Mouse (Mus musculus): Measurements from ENCODE around the gene Chst1. TPM values are rescaled to one million over a fixed set of nuclear protein-coding genes. Genes with fewer than 3 reads are reported as not detected.
A peak's percentile ranks its signal among the peaks of the same experiment; 100 is the strongest.

Gene Chst1
- total and polyA plus RNA-seq, 3 experiments, result not detected

DNA sequence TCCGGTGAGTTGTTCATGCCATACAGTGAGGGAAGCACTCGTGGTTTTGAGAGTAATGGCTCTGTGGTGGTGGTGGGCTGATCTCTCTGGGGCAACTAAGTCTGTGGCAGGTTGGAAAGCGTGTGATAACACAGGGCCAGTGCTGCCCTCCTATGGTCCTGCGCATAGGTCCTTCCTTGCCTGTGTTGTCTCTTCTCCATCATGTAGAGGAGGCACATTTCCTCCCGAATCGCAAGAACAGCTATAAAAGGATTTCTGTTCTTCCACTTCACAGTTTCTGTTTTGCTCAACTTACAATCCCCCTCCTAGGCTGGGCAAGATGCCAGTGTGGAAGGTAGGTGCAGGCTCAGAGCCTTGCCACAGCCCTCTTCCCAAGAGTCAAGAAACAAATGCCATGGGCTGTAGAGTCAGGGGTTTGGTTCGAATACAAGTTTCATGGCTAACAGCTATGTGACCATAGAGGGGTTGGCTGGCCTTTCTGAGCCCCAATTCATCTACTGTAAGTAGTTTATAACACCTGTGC lies 51.8 kb downstream of the Chst1 start:
- peaks cover 41% of the 10 kb centered on the region for H3K27me3 ChIP-seq (replicated peaks)
- dilution Hi-C loops (cut with MboI; ENCODE audit: extremely low pct_ligation_motif_present, extremely low pct_unique_long_range_greater_than_20kb, low sequenced_read_pairs), result no loop called here
- H3K36me3 ChIP-seq (replicated peaks in 1 of 2; ENCODE audit: control insufficient read depth in 1 of 2, insufficient read depth in 1 of 2, low read length in 1 of 2), result no peaks in the 10 kb centered on the region
- H3K79me2 ChIP-seq (replicated peaks; ENCODE audit: control insufficient read depth, extremely low read depth, insufficient read depth, poor library complexity, severe bottlenecking), result no peaks in the 10 kb centered on the region
- H3K9ac ChIP-seq (ENCODE audit: insufficient read depth, low read depth), result no peak overlapping the region
- H3K4me1 ChIP-seq (ENCODE audit: control insufficient read depth in 1 of 2, insufficient read depth in 2 of 2), result peaks cover 6 to 12% of the 10 kb centered on the region in 2 experiments
- no peaks in the 10 kb centered on the region for H3K9me3 ChIP-seq (replicated peaks; ENCODE audit: low read length)
- TF ChIP-seq ZKSCAN1 (IDR thresholded peaks at IDR 0.05; ENCODE audit: borderline replicate concordance, low read depth, low read length), result no peak
- no peak for TF ChIP-seq MAFK (IDR thresholded peaks at IDR 0.05; ENCODE audit: insufficient replicate concordance, low read length)
- no peak for TF ChIP-seq SIN3A (IDR thresholded peaks at IDR 0.05; ENCODE audit: low read length)
- no peak for TF ChIP-seq JUN (IDR thresholded peaks at IDR 0.05; ENCODE audit: insufficient read depth, low read depth, low read length)
- H3K4me2 ChIP-seq (ENCODE audit: insufficient read depth, low read depth, poor library complexity, severe bottlenecking), result no peak overlapping the region
- H3K4me3 ChIP-seq (replicated peaks in 1 of 3; ENCODE audit: low read depth in 2 of 3, low read length in 2 of 3, poor library complexity in 1 of 3), result no peak overlapping the region
- in situ Hi-C loops (cut with MboI; ENCODE audit: low pct_ligation_motif_present, low pct_unique_long_range_greater_than_20kb, low sequenced_read_pairs), result no loop called here
- no peak for DNase-seq (ENCODE audit: extremely low read depth)
- H3K27ac ChIP-seq (ENCODE audit: insufficient read depth, low read depth), result no peak overlapping the region

DNA sequence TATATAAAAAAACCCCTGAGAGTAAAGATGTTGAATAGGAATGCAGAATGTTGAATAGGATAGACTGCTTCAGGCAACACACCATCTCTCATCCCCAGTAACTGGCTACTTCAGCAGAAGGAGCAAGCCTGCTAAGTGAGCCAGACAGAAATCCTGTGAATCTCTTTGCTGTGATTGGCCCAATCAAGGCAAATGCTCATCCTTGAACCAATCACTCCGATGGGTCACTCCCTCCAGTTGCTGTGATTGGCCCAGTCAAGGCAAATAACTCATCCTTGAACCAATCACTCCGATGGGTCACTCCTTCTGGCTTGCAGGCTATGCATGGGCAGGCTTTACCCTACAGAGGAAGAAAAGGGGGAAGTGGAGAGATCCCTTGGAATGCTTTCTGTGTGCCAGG lies 57.7 kb downstream of the Chst1 start:
- peaks cover 48% of the 10 kb centered on the region for H3K27me3 ChIP-seq (replicated peaks)
- in situ Hi-C loops (cut with MboI; ENCODE audit: low pct_ligation_motif_present, low pct_unique_long_range_greater_than_20kb, low sequenced_read_pairs), result no loop called here
- no peak overlapping the region for H3K27ac ChIP-seq (ENCODE audit: insufficient read depth, low read depth)
- no peak overlapping the region for H3K4me3 ChIP-seq (replicated peaks in 1 of 3; ENCODE audit: low read depth in 2 of 3, low read length in 2 of 3, poor library complexity in 1 of 3)
- H3K36me3 ChIP-seq (replicated peaks in 1 of 2; ENCODE audit: control insufficient read depth in 1 of 2, insufficient read depth in 1 of 2, low read length in 1 of 2), result no peaks in the 10 kb centered on the region
- DNase-seq (ENCODE audit: extremely low read depth), result no peak
- peaks cover 7% of the 10 kb centered on the region for H3K9me3 ChIP-seq (replicated peaks; ENCODE audit: low read length)
- no peak for TF ChIP-seq ELF1 (IDR thresholded peaks at IDR 0.05; ENCODE audit: low read depth, low read length)
- 0 out of 2 replicates have a peak, but pooled peaks have one; percentile 29 for TF ChIP-seq CHD2 (IDR thresholded peaks at IDR 0.05; ENCODE audit: low read length)
- no peak for TF ChIP-seq E2F4 (IDR thresholded peaks at IDR 0.05; ENCODE audit: insufficient replicate concordance, low read depth, low read length)
- peaks cover 0 to 16% of the 10 kb centered on the region in 2 experiments; a peak in 2 of 4 replicates for H3K4me1 ChIP-seq (ENCODE audit: control insufficient read depth in 1 of 2, insufficient read depth in 2 of 2)
- dilution Hi-C loops (cut with MboI; ENCODE audit: extremely low pct_ligation_motif_present, extremely low pct_unique_long_range_greater_than_20kb, low sequenced_read_pairs), result no loop called here
- no peaks in the 10 kb centered on the region for H3K79me2 ChIP-seq (replicated peaks; ENCODE audit: control insufficient read depth, extremely low read depth, insufficient read depth, poor library complexity, severe bottlenecking)
- H3K4me2 ChIP-seq (ENCODE audit: insufficient read depth, low read depth, poor library complexity, severe bottlenecking), result no peak overlapping the region
- H3K9ac ChIP-seq (ENCODE audit: insufficient read depth, low read depth), result no peak overlapping the region

DNA sequence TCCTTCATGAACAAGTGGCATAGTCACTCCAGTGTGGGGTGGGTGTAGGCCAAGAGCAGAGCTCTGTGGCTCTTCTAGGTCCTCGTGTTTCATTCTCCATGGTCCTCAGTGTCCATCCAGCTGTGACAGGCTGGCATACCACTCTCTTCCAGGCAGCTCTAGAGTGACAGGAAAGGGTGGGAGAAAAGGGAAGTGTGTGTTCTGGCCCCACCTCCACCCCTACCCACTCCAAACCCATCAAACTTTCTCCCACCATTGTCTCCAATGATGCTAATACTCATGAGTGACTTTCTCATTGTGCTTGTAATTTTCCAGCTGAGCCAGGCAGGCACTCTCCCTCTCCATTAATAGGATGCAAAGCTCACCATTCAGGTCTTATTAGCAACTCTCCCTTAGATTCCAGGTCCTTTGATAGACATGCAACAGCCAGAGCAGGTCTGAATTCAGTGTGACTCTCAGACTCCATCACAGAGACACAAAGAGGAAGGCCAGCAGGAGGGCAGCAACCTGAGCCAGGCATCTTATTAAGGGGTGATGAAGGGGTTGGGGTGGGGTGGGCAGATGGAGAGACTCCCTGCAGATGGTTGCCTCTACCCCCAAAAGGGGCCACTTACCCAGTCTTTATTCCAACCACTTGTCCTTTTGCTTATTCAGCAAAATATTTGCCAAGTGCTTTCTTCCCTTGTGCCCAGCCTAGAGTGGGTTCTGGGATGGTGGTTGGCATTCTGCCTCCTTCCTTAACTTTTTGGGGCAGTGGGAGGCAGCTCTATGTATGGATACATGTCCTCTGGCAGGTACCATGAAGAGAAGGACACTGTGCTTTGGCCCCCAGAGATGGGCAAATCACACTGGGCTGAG lies 59.0 kb downstream of the Chst1 start:
- no peak overlapping the region for H3K27ac ChIP-seq (ENCODE audit: insufficient read depth, low read depth)
- no peak overlapping the region for H3K4me3 ChIP-seq (replicated peaks in 1 of 3; ENCODE audit: low read depth in 2 of 3, low read length in 2 of 3, poor library complexity in 1 of 3)
- no peaks in the 10 kb centered on the region for H3K36me3 ChIP-seq (replicated peaks in 1 of 2; ENCODE audit: control insufficient read depth in 1 of 2, insufficient read depth in 1 of 2, low read length in 1 of 2)
- peaks cover 38% of the 10 kb centered on the region for H3K27me3 ChIP-seq (replicated peaks)
- TF ChIP-seq MAFK (IDR thresholded peaks at IDR 0.05; ENCODE audit: insufficient replicate concordance, low read length), result peak; percentile 75
- no peak for TF ChIP-seq IRF4 (IDR thresholded peaks at IDR 0.05; ENCODE audit: low read depth, low read length)
- TF ChIP-seq POLR2A (IDR thresholded peaks at IDR 0.05; ENCODE audit: low read depth, low read length), result no peak
- TF ChIP-seq RAD21 (IDR thresholded peaks at IDR 0.05; ENCODE audit: low read depth, low read length), result no peak
- TF ChIP-seq POLR2AphosphoS2 (IDR thresholded peaks at IDR 0.05; ENCODE audit: low read depth, low read length), result no peak
- no peak for TF ChIP-seq USF2 (conservative IDR thresholded peaks at IDR 0.05; ENCODE audit: low read depth, low read length)
- no peak for TF ChIP-seq PAX5 (IDR thresholded peaks at IDR 0.05; ENCODE audit: low read length)
- TF ChIP-seq ZC3H11A (IDR thresholded peaks at IDR 0.05; ENCODE audit: low read depth, low read length), result no peak
- no peaks in the 10 kb centered on the region for H3K79me2 ChIP-seq (replicated peaks; ENCODE audit: control insufficient read depth, extremely low read depth, insufficient read depth, poor library complexity, severe bottlenecking)
- dilution Hi-C loops (cut with MboI; ENCODE audit: extremely low pct_ligation_motif_present, extremely low pct_unique_long_range_greater_than_20kb, low sequenced_read_pairs), result no loop called here
- in situ Hi-C loops (cut with MboI; ENCODE audit: low pct_ligation_motif_present, low pct_unique_long_range_greater_than_20kb, low sequenced_read_pairs), result no loop called here
- no peak overlapping the region for H3K4me2 ChIP-seq (ENCODE audit: insufficient read depth, low read depth, poor library complexity, severe bottlenecking)
- H3K4me1 ChIP-seq (ENCODE audit: control insufficient read depth in 1 of 2, insufficient read depth in 2 of 2), result peaks cover under 1 to 29% of the 10 kb centered on the region in 2 experiments; a peak in 2 of 4 replicates
- DNase-seq (ENCODE audit: extremely low read depth), result no peak
- peaks cover 7% of the 10 kb centered on the region for H3K9me3 ChIP-seq (replicated peaks; ENCODE audit: low read length)
- H3K9ac ChIP-seq (ENCODE audit: insufficient read depth, low read depth), result no peak overlapping the region
